Mouse (Mus musculus): ENCODE data around the gene Rufy3.

GRCm38 (mm10) chr5:88604641-88605358, 40.0 kb downstream of the Rufy3 start:
- TF ChIP-seq CTCF (IDR thresholded peaks at IDR 0.05; ENCODE audit: insufficient read depth, low read length) (no peak), POLR2A (IDR thresholded peaks at IDR 0.05; ENCODE audit: borderline replicate concordance, extremely low read depth, low read depth, low read length) (no peak)

Data from lung, adult 2 months (tissue).